Mouse (Mus musculus) forebrain, embryonic 14.5 days (tissue): ENCODE measurements at regions not wholly inside any gene's neighbourhood (a gene's known extent, or its start where the extent isn't known, plus 50 kb on each side); places are given as distances from the start of the nearest gene placed in this dataset.

Experiments
- ATAC-seq: fragments of 200-750 bp; cut with Nextera tagmentation; 2 replicates; pipeline ENCODE4 v1.8.0; 2017; ENCODE audit warnings: mild to moderate bottlenecking, moderate library complexity
- DNase-seq: peaks from one replicate; pipeline ENCODE4 v3.0.0-alpha.2; 2015; ENCODE audit warnings: low spot score
- H3K27ac ChIP-seq: fragments of 300-500 bp; sonication (generic); 2 replicates; pipeline ENCODE4 v1.5.1; 2014; ENCODE audit warnings: low read depth, mild to moderate bottlenecking, control low read depth, low read length, moderate library complexity
- H3K27me3 ChIP-seq: fragments of 300-500 bp; sonication (generic); replicated peaks from 2 replicates; pipeline ENCODE4 v1.6.1; 2014; ENCODE audit warnings: low read length, control low read depth, mixed read lengths; ENCODE audit not compliant: control insufficient read depth, insufficient read depth
- H3K36me3 ChIP-seq: fragments of 300-500 bp; sonication (generic); 2 replicates; pipeline ENCODE4 v1.6.1; 2014; ENCODE audit warnings: low read length, control low read depth; ENCODE audit not compliant: control insufficient read depth, insufficient read depth
- H3K4me1 ChIP-seq: fragments of 300-500 bp; sonication (generic); 2 replicates; pipeline ENCODE4 v1.6.1; 2014; ENCODE audit warnings: antibody characterized with exemption, low read length, control low read depth; ENCODE audit not compliant: control insufficient read depth, insufficient read depth
- H3K4me2 ChIP-seq: fragments of 300-500 bp; sonication (generic); 2 replicates; pipeline ENCODE4 v1.6.1; 2014; ENCODE audit warnings: mild to moderate bottlenecking, control low read depth, low read length
- H3K4me3 ChIP-seq: fragments of 300-500 bp; sonication (generic); 2 replicates; pipeline ENCODE4 v1.5.1; 2014; ENCODE audit warnings: low read depth, low read length, control low read depth
- H3K9ac ChIP-seq: fragments of 300-500 bp; sonication (generic); 2 replicates; pipeline ENCODE4 v1.6.1; 2014; ENCODE audit warnings: mild to moderate bottlenecking, low read length, control low read depth, moderate library complexity
- H3K9me3 ChIP-seq: fragments of 300-500 bp; sonication (generic); replicated peaks from 2 replicates; pipeline ENCODE4 v1.6.1; 2016; ENCODE audit warnings: low read length, control low read depth, mixed read lengths; ENCODE audit not compliant: control insufficient read depth
- WGBS: fragments of 180-500 bp; shearing (Covaris S2); extraction: QIAGEN DNeasy Blood & Tissue Kit; methylation state at CpG from one replicate; pipeline ENCODE4 v1.1.7; 2014; 5-methylcytosine and 5-hydroxymethylcytosine counted together

DNA sequence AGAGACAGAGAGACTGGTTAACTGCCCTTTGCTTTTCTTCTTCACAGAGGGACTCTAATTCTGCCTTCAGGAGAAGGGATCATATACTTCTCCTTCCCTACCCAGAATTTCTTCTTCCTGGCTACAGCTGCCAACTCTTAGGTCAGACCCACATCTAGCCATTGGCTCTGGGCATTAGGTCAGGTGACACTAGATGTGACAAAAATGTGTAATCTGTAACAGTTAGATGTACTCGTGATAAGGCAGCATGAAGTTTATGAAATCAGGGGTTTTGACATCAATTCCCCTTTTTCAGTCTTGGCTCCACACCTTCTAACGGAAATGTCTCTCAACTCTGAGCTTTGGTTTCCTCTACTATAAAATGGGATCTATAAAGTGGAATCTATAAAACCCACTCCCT lies 428.4 kb downstream of the Bmper start:
- 86% methylated on average over 2 of the region's 2 CpGs for WGBS
- H3K4me1 ChIP-seq, result no peaks in the 10 kb centered on the region
- ATAC-seq, result no peak
- H3K36me3 ChIP-seq, result no peaks in the 10 kb centered on the region
- no peak for DNase-seq
- H3K27ac ChIP-seq, result no peak overlapping the region
- no peak overlapping the region for H3K4me3 ChIP-seq
- H3K4me2 ChIP-seq, result no peak overlapping the region
- H3K9me3 ChIP-seq, result no peaks in the 10 kb centered on the region
- no peak overlapping the region for H3K9ac ChIP-seq
- H3K27me3 ChIP-seq, result no peaks in the 10 kb centered on the region

GRCm38 (mm10) chr9:23653086-23653485 lies 430.2 kb downstream of the Bmper start:
- no peak overlapping the region for H3K27ac ChIP-seq
- no peaks in the 10 kb centered on the region for H3K9me3 ChIP-seq
- WGBS, result 80% methylated on average over 2 of the region's 2 CpGs
- no peak for DNase-seq
- no peak for ATAC-seq
- no peaks in the 10 kb centered on the region for H3K36me3 ChIP-seq
- no peaks in the 10 kb centered on the region for H3K4me1 ChIP-seq
- no peak overlapping the region for H3K4me2 ChIP-seq
- no peaks in the 10 kb centered on the region for H3K27me3 ChIP-seq
- no peak overlapping the region for H3K9ac ChIP-seq
- no peak overlapping the region for H3K4me3 ChIP-seq

DNA sequence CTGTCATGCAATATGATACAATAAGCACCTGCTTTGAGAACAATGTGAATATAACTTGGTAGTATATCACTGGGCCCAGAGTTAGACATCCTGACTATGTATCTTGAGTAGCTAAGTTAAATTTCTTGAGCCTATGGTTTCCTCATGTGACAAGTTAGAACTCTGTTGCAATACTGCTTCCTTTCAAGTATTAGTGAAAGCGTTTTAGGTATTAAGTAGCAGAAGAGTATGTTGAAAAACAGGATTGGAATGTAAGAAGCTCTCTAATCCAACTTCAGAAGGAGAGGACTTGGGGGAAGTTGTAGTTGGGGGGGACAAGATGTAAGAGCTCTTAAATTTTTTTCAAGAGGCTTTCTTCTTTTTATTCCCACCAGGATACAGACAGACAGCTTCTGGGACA lies 431.9 kb downstream of the Bmper start:
- DNase-seq, result no peak
- H3K9ac ChIP-seq, result no peak overlapping the region
- H3K4me2 ChIP-seq, result no peak overlapping the region
- H3K27me3 ChIP-seq, result no peaks in the 10 kb centered on the region
- no peaks in the 10 kb centered on the region for H3K4me1 ChIP-seq
- WGBS, result 93% methylated on average over 1 of the region's 1 CpGs
- no peak overlapping the region for H3K27ac ChIP-seq
- no peaks in the 10 kb centered on the region for H3K9me3 ChIP-seq
- H3K4me3 ChIP-seq, result no peak overlapping the region
- ATAC-seq, result no peak
- H3K36me3 ChIP-seq, result no peaks in the 10 kb centered on the region

GRCm38 (mm10) chr9:23665960-23666359 lies 431.8 kb upstream of the Npsr1 start:
- no peak overlapping the region for H3K4me3 ChIP-seq
- H3K4me1 ChIP-seq, result no peaks in the 10 kb centered on the region
- no peaks in the 10 kb centered on the region for H3K9me3 ChIP-seq
- H3K27me3 ChIP-seq, result no peaks in the 10 kb centered on the region
- H3K27ac ChIP-seq, result no peak overlapping the region
- no peak for ATAC-seq
- H3K4me2 ChIP-seq, result no peak overlapping the region
- no peaks in the 10 kb centered on the region for H3K36me3 ChIP-seq
- no peak for DNase-seq
- H3K9ac ChIP-seq, result no peak overlapping the region

DNA sequence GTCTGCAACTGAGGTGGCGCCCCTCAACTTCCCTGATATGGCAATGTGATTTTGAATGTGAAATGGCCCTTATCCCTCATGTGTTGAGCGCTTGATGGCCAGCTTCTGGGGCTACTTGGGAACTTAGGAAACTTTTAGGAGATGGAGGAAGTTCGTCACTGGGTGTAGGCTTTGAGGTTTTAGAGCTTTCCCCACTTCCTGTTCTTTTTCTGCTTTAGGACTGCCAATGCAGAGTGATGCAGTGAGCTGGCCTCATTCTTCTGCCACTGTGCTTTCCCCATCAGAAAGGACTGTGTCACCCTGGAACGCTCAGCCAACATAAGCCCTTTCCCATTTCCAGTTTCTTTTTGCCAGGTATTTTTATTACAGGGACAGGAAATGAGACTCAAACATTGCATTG lies 428.6 kb upstream of the Npsr1 start:
- ATAC-seq, result no peak
- 83% methylated on average over 4 of the region's 4 CpGs for WGBS
- Histone ChIP-seq H3K36me3 (no peaks in the 10 kb centered on the region), H3K27me3 (no peaks in the 10 kb centered on the region), H3K4me2 (no peak overlapping the region), H3K4me3 (no peak overlapping the region), H3K9me3 (no peaks in the 10 kb centered on the region), H3K27ac (no peak overlapping the region), H3K9ac (no peak overlapping the region), H3K4me1 (no peaks in the 10 kb centered on the region)
- DNase-seq, result no peak

GRCm38 (mm10) chr9:23670642-23671041 lies 427.2 kb upstream of the Npsr1 start:
- no peak overlapping the region for H3K4me3 ChIP-seq
- H3K36me3 ChIP-seq, result no peaks in the 10 kb centered on the region
- H3K9me3 ChIP-seq, result no peaks in the 10 kb centered on the region
- DNase-seq, result peak; percentile 12
- H3K27me3 ChIP-seq, result no peaks in the 10 kb centered on the region
- no peak overlapping the region for H3K9ac ChIP-seq
- H3K27ac ChIP-seq, result no peak overlapping the region
- no peaks in the 10 kb centered on the region for H3K4me1 ChIP-seq
- H3K4me2 ChIP-seq, result no peak overlapping the region
- no peak for ATAC-seq
- 53% methylated on average over 5 of the region's 5 CpGs for WGBS

DNA sequence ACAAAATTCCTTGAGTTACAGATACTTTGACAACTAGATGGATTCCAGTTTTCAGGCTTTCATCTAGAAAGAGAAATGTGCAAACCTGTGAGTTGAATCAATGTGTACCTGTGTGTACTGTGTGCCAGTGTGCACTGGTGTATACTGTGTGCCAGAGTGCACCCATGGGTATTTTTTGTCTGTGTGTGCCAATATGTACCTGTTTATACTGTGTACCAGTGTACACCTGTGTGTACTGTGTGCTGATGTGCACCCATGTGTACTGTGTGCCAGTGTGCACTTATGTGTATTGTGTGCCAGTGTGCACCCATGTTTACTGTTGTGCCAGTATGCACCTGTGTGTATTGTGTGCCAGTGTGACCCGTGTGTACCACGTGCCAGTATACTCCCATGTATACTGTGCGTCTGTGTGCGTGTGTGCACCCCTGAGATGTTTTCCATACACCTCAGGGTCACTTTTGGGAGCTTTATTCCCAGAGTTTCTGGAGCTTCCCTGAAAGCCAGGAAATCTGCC lies 424.4 kb upstream of the Npsr1 start:
- ATAC-seq (no peak), DNase-seq (no peak)
- no peaks in the 10 kb centered on the region for H3K9me3 ChIP-seq
- H3K9ac ChIP-seq, result no peak overlapping the region
- no peaks in the 10 kb centered on the region for H3K27me3 ChIP-seq
- 96% methylated on average over 4 of the region's 4 CpGs for whole genome bisulfite sequencing
- no peak overlapping the region for H3K4me3 ChIP-seq
- no peak overlapping the region for H3K27ac ChIP-seq
- no peak overlapping the region for H3K4me2 ChIP-seq
- H3K36me3 ChIP-seq, result no peaks in the 10 kb centered on the region
- H3K4me1 ChIP-seq, result no peaks in the 10 kb centered on the region

- ATAC-seq (no peak), DNase-seq (peak; percentile 31)
- no peak overlapping the region for H3K9ac ChIP-seq
- no peak overlapping the region for H3K4me2 ChIP-seq
- H3K27me3 ChIP-seq, result no peaks in the 10 kb centered on the region
- H3K4me1 ChIP-seq, result no peaks in the 10 kb centered on the region
- H3K4me3 ChIP-seq, result no peak overlapping the region
- no peaks in the 10 kb centered on the region for H3K36me3 ChIP-seq
- 51% methylated on average over 8 of the region's 8 CpGs for WGBS
- no peak overlapping the region for H3K27ac ChIP-seq
- no peaks in the 10 kb centered on the region for H3K9me3 ChIP-seq
Observed at GRCm38 (mm10) chr9:23674833-23675232, 423.0 kb upstream of the Npsr1 start.

GRCm38 (mm10) chr9:23689456-23689855 lies 408.3 kb upstream of the Npsr1 start:
- no peak for DNase-seq
- ATAC-seq, result no peak
- no peak overlapping the region for H3K9ac ChIP-seq
- H3K4me2 ChIP-seq, result no peak overlapping the region
- no peaks in the 10 kb centered on the region for H3K9me3 ChIP-seq
- no peak overlapping the region for H3K4me3 ChIP-seq
- H3K36me3 ChIP-seq, result no peaks in the 10 kb centered on the region
- no peaks in the 10 kb centered on the region for H3K27me3 ChIP-seq
- H3K27ac ChIP-seq, result no peak overlapping the region
- no peaks in the 10 kb centered on the region for H3K4me1 ChIP-seq
